Mouse (Mus musculus): ENCODE results near the gene Adam1a. TPM values are rescaled to one million over a fixed set of nuclear protein-coding genes. Genes with fewer than 3 reads are reported as not detected.

Gene Adam1a
- total RNA-seq, 2 experiments from 2014 or later, result 2.1 to 3.1 TPM

GRCm38 (mm10) chr5:121566035-121566681, 20.9 kb upstream of the Adam1a start:
- ATAC-seq (ENCODE audit: poor library complexity, severe bottlenecking), result no peak

GRCm38 (mm10) chr5:121564468-121564895, 19.2 kb upstream of the Adam1a start:
- peak; percentile 95 for ATAC-seq (ENCODE audit: poor library complexity, severe bottlenecking)

- ATAC-seq (ENCODE audit: poor library complexity, severe bottlenecking), result no peak
Measured at GRCm38 (mm10) chr5:121562436-121562835, 17.2 kb upstream of the Adam1a start.

GRCm38 (mm10) chr5:121549196-121549595, 3.9 kb upstream of the Adam1a start:
- no peak for ATAC-seq (ENCODE audit: poor library complexity, severe bottlenecking)

- no peak for ATAC-seq (ENCODE audit: poor library complexity, severe bottlenecking)
Measured at GRCm38 (mm10) chr5:121547084-121547483, 1.8 kb upstream of the Adam1a start.

GRCm38 (mm10) chr5:121546530-121546895, 1.2 kb upstream of the Adam1a start:
- peak; percentile 70 for ATAC-seq (ENCODE audit: poor library complexity, severe bottlenecking)

- peak; percentile 94 for ATAC-seq (ENCODE audit: poor library complexity, severe bottlenecking)
Measured at GRCm38 (mm10) chr5:121545793-121546529, 679 bp upstream of the Adam1a start, which contains the start of gene Mapkapk5. Mapkapk5 (minus strand) TSS chr5:121545905.

- no peak for ATAC-seq (ENCODE audit: poor library complexity, severe bottlenecking)
Measured at GRCm38 (mm10) chr5:121543370-121543769, 1.9 kb downstream of the Adam1a start.

GRCm38 (mm10) chr5:121541235-121541634, 4.0 kb downstream of the Adam1a start:
- no peak for ATAC-seq (ENCODE audit: poor library complexity, severe bottlenecking)

- no peak for ATAC-seq (ENCODE audit: poor library complexity, severe bottlenecking)
Measured at GRCm38 (mm10) chr5:121540066-121540465, 5.2 kb downstream of the Adam1a start.

- no peak for ATAC-seq (ENCODE audit: poor library complexity, severe bottlenecking)
Measured at GRCm38 (mm10) chr5:121537588-121537987, 7.7 kb downstream of the Adam1a start.

- ATAC-seq (ENCODE audit: poor library complexity, severe bottlenecking), result no peak
Measured at GRCm38 (mm10) chr5:121536921-121537555, 8.2 kb downstream of the Adam1a start.

GRCm38 (mm10) chr5:121535116-121535515, 10.2 kb downstream of the Adam1a start:
- no peak for ATAC-seq (ENCODE audit: poor library complexity, severe bottlenecking)

- no peak for ATAC-seq (ENCODE audit: poor library complexity, severe bottlenecking)
Measured at GRCm38 (mm10) chr5:121534521-121534920, 10.8 kb downstream of the Adam1a start.

- no peak for ATAC-seq (ENCODE audit: poor library complexity, severe bottlenecking)
Measured at GRCm38 (mm10) chr5:121526961-121527360, 18.3 kb downstream of the Adam1a start.

GRCm38 (mm10) chr5:121526526-121526925, 18.8 kb downstream of the Adam1a start:
- ATAC-seq (ENCODE audit: poor library complexity, severe bottlenecking), result no peak

GRCm38 (mm10) chr5:121525774-121526450, 19.4 kb downstream of the Adam1a start:
- no peak for ATAC-seq (ENCODE audit: poor library complexity, severe bottlenecking)

- ATAC-seq (ENCODE audit: poor library complexity, severe bottlenecking), result peak; percentile 95
Measured at GRCm38 (mm10) chr5:121519758-121520157, 25.5 kb downstream of the Adam1a start.

GRCm38 (mm10) chr5:121518983-121519382, 26.3 kb downstream of the Adam1a start:
- peak; percentile 28; the same call in 1 of the 2 replicates for ATAC-seq (ENCODE audit: poor library complexity, severe bottlenecking)

GRCm38 (mm10) chr5:121510009-121510408, 35.3 kb downstream of the Adam1a start:
- no peak for ATAC-seq (ENCODE audit: poor library complexity, severe bottlenecking)

GRCm38 (mm10) chr5:121506846-121507245, 38.4 kb downstream of the Adam1a start:
- no peak for ATAC-seq (ENCODE audit: poor library complexity, severe bottlenecking)

All from megakaryocyte, adult 5-6 weeks (primary cell).